Mouse (Mus musculus): ENCODE measurements around the gene 1700001O22Rik.
A peak's percentile ranks its signal among the peaks of the same experiment; 100 is the strongest.

Gene 1700001O22Rik

DNA sequence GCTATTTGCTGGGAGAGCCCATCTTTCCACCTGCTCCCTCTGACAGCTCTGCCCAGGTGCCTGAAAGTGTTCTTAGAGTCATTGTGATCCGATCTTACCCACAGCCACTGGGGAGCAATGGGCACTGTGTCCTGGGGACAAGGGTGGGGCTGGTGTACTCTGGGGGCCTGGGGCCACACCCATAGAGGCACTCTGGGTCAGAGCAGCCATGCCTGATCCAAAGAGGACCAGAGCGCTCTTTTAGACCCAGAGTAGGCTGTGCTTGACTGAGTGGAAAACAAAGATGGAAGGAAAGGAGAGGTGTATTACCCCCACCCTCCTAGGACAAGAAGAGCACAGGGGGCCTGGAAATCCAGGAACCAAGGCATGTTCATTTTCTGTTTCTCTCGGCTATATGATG is at the start of gene 1700001O22Rik:
Gene 1700001O22Rik (minus strand): TSS at position 58 of the 400 bp plus-strand sequence.
- no peak for DNase-seq (ENCODE audit: low spot score)

DNA sequence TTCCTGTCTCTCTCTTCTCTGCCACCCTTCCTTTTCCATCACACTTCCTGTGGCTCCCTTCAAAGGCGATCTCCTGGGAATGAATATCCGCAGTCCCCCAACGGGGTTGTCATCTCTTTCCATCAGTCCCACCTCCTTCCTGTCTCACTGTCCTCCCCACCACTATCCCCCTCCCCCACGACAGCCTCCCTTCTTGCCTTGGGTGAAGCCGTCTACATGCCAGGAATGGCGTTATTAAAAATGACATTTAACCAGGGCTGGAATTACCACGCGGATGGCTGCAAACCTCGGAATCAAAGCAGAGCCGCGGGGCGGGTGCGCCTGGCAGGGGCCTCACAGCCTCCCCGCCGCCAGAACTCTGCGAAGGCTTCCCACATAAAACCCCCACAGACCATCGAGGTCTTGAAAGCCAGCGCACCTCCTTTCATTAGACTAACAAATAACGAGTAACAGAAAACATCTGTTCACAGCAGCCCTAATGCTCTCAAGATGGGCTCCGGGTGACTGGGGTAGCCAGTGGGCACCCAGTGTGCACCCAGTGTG is 49.4 kb upstream of the 1700001O22Rik start:
- no peak for DNase-seq (ENCODE audit: low spot score)

DNA sequence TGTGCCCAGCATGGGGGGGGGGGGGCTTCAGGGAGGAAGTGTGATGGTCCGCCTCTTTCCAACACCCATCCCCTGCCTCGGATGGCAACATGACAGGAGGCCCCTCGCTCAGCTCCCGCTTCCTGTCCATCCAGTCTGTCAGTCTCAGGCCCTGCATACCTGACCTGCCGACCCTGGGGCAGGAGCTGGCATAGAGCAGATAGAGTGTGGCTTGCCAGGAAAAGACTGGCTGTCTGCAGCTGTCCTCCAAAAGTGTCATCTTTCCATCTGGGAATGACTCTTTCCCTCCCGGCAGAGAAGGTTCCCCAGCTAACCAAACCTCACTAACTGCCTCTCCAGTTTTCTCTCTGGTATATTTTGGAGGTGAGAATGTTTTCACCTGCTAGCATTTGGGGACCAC is 47.1 kb upstream of the 1700001O22Rik start:
- no peak for DNase-seq (ENCODE audit: low spot score)

DNA sequence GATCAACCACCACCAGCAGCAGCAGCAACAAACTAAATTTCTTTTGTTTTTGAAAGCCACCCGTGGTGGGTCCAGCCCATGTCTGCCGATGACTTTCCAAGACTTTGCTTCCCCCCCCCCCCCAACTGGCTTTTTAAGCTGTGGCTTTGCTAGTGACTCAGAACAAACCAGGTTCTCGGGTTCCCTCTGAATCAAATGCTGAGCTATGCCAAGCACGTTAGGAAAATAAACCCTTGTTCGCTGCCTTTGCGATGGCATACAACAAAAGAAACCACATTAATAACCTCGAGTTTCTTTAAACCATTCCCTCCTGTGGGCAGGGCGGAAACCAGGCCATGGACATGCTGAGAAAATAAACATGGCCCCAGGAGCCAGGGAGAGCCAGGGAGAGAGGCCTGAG is 44.7 kb upstream of the 1700001O22Rik start:
- DNase-seq (ENCODE audit: low spot score): no peak

DNA sequence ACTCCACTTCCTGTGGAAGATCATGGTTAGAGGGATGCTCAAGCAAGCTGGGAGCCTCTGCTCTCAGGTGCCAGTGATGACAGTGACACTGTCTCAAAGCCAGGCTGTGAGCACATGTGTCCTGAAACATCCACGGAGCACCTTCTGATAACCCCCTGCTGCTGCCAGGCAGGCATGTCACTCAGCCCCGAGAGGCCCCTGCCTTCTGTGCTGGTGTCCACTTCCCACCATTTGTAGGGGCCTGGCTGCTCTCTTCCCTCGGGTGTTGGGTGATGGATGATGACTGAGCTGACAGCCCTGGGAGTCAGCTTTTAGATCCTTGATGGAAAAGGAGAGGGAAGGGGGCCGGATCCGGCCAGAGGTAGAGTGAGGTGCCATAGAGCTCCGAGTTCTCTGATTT is 43.3 kb upstream of the 1700001O22Rik start:
- DNase-seq (ENCODE audit: low spot score): no peak

DNA sequence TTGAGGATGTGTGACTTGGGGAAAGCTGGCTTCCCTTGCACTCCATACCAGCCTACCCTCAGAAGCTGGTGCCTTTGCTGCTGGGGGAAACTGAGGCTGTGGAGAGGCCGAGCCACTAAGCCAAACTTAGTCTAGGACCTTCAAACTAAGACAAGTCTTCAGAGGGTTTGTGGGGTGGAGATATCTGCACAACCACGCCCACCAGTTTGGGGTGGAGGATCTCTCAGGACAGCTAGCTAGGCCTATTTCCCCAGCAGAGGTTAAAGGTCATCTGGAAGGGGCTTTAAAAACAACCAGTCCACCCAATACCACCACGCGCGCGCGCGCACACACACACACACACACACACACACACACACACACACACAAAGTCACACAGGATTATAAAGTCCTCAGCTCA is 42.8 kb upstream of the 1700001O22Rik start:
- no peak for DNase-seq (ENCODE audit: low spot score)

DNA sequence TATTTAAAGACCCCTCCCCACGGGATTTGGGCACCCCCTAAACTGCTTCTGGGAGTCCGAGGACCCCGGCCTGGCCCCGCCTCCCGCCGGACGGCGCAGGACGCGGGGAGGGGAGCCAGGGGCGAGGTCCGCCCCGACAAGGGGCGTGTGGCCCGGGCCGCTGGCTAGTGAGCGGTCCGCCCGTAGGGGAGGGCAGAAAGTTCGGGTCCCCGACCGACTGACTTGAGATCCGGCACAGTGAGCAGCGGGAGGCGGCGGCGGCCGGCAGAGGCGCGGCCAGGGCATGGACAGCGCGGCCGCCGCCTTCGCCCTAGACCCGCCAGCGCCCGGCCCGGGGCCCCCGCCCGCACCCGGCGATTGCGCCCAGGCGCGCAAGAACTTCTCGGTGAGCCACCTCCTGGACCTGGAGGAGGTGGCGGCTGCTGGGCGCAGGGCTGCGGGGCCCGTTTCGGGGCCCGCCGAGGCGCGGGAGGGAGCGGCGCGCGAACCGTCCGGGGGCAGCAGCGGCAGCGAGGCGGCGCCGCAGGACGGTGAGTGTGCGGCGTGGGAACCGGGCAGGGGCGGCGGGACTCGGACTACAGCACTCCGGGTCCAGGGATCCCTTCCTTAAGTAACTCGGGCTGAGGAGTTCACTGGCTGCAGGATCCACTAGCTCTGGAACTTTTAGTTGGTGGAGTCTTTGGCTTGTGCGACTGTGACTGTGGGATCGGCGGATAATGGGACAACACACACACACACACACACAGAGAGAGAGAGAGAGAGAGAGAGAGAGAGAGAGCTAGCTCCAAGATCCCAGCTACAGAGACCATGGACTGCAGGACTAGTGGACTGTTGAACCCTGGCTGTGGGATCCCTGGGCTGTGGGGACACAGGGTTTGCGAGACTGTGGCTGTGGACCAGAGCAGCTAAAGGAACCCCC is 42.0 kb upstream of the 1700001O22Rik start:
- DNase-seq (ENCODE audit: low spot score): peak; percentile 70

DNA sequence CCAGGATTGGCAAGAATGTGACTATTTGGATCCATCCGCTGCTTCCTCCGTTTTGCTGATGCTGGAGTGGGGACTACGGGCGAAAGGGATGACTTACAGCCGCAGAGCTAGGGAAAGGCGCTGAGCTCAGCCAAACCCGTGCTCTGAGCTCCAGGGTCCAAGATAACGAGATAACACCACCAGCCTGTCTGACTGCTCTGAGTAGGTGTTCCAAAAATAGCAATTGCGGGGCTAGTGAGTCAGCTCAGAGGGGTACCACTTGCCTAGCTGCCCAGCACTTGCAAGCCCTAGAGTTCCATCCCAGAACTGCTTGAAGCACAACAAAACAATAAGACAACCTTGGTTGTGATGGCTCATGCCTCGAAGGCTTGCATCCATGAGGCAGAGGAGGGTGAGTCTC is 39.2 kb upstream of the 1700001O22Rik start:
- no peak for DNase-seq (ENCODE audit: low spot score)

DNA sequence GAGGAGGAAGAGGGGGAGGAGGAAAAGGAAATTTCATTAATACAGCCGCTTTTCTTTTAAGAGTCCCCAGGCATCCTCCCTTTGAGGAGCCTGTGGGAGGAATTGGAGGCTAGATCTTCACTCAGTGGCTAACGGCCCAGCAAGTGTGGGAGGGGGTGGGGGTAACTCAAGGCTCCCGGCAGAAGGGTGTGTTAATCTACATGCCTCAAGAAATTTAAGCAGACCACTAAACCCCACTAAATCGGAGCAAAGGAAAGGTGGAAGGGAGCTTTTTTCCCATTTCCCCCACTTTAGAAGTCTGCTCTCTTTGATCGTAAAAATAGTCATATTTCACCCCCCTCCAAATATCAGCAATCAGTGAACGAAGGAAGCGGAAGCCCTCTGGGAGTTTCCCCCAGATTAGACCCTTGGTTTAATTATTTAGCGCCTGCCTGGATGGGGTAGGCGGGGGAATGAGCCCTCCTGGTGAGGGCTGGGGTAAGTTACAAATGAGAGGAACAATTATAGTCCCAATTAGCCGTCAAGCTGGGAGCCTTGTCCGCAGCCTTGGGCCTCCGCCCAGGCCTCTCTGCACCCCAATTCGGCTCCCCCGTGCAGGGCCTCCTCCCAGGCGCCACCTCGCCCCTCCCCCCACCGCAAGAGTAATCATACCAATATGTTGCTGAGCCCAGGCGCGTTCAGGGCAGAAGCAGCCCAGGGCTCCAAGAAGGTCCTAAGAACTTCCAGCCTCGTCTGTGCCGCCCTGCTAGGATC is 33.0 kb upstream of the 1700001O22Rik start:
- peak; percentile 81 for DNase-seq (ENCODE audit: low spot score)

DNA sequence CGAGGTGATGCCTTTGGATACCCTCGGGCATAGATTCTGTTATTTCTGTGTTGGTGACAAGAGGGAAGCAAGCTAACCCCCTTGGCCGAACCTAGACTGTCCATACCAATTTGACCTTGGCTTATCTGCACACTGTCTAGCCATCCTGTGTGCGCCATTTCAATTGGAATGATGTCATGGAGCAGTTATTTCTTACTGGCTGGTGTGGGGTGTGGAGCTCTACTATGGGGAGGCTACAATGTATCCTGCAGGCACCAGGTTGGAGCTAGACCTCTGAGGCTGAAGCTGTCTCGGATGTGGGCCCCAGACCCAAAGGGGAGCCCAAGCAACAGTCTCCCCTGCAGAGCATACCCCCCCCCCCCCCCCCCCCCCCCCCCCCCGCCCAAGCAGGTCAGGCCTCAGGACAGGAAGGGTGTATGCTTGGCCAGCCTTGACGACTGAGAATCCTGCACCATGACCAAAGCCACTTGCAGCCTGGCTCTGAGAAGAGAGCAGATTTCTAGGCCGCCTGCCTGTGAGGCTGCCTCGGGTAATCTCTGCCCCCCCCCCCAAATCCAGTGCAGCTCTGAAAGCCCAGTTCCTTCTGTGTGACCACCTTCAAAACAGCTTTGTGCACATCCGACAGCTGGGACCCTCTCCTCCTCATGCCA is 31.0 kb upstream of the 1700001O22Rik start, which contains the start of gene Prrx2:
Gene Prrx2 (plus strand): TSS at position 600 of the 650 bp plus-strand sequence.
- DNase-seq (ENCODE audit: low spot score): no peak

DNA sequence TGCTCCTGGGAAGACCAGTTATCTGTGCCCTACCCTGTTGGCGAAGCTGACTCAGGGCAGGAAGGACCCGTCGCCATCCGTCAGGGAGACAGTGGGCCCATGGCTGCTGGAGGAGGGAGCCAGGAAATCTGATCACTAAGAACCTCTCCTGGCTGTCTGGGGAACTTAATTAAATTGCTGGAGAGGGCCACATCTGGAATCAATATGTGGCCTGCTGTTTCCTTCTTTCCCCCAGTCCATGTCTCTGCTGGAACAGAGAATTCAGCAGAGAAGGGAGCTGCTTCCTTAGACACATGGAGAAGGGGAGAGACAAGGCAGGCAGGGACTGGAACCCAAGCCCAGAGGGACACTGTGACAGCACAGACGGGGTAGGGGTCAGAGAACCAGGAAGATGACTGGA is 30.2 kb upstream of the 1700001O22Rik start:
- no peak for DNase-seq (ENCODE audit: low spot score)

DNA sequence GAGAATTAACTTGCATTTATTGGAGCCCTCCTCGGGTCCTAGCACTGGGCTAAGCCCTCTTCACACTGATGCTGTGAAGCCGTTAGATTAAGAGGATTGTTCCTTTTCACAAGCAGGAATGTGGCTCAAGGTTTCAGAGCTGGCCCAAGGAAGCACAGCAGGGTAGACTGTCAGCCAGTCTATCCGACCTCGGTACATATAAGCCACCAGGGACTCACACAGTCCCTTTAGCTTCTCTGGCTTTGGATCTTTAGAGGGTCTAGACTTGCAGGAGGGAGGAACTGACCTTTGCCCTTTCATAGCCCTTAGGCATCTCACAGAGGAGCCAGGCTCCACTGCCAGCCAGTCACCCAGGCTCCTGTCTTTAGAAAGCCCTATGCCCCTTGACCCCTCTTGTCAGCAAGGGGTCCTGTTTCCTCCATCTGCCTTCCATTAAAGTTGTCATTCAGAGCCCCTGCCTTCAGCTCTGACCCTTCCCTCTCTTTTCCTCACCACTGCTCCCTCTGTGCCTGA is 26.9 kb upstream of the 1700001O22Rik start, which contains the start of gene Asb6:
Gene Asb6 (minus strand): TSS at position 51 of the 513 bp plus-strand sequence.
- DNase-seq (ENCODE audit: low spot score): no peak

DNA sequence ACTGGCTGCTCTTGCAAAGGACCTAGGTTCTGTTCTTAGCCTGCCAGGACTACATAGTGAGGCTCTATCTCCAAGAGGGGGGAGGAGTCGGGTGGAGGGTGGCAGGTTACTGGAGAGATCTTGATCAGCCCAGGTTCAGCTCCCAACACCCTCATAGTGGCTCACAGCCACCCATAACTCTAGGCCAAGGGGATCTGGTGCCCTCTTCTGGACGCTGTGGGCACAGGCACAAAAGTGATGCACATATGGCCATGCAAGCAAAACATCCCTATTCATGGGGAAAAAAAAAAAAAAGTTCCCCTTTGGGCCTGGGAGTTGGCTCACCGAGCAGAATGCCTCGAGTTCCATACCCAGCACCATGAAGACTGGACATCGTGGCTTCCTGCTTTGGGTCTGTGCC is 25.9 kb upstream of the 1700001O22Rik start:
- peak; percentile 72 for DNase-seq (ENCODE audit: low spot score)

DNA sequence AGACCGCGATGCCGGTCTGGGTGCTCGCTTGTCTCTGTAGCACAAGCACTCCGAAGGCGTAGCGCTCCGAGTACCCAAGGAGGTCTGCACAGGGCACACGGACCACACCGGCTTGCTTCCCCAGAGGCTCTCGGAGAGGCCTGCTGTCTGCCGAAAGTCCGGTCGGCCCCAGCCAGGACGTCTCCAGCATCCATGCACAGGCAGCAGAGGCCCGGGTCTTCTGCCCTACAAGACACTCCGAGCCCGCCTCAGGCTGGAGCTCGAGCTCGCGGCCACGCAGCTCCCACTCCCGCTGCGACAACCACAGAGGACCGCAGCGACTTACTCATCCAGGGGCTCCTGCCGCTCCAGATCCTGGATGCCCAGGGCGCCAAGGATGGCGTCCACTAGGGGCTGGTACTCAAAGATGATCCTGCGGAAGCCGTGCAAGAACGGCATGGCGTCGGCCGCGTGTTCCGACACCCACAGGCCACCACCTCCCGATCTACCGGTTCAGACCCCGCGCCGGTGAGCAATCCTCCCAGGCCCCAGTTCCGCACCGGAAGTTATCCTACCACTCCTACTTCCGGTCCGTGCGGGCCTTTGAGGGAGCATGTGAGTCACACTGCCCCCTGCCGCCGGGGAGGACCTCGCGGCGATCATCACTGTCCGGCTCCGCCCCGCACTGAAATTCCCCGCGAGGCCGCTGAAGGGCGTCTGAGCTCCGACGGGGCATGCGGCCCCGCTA is 24.5 kb upstream of the 1700001O22Rik start:
- peak; percentile 99 for DNase-seq (ENCODE audit: low spot score)

DNA sequence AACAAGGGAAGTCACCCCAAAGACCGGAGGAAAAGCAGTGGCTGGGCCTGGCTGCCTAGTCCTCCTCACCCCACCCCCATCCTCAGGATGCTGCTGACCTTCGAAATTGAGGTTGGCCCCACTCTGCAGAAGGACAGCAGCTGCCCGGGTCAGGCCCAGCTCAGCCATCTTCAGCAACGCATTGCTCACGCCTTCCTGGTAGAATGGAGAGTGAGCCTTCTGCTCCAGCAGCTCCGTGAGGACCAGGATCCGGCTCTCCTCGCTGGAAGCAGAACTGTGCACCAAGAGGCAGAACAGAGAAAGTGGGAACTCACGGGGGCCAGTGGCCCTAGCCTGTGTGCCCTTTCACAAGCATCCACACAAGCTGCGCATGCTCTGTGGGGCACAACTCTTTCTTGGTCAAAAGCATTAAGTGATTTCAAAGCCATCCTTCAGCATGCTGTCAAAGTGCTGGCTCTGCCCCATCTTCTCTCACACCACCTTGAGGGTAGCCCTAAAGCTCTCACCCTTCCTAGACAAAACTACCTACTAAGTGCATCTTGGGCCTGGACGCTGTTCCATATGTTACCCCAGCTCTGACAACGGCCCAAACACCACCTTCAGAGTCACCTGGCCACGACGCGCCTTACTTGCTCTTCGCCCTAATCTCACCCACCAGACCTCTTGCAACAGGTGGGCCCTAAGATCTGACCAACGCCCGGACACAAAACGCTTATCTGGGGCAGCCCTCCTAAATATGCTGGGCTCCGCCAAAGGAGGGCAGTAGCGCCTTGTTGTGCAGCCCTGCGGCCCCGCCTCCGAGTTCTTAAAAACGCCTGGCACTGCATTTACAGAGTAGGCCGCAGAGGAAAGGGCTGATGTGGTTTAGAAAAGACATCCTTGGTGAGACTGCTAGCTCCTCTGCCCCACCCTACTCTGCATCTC is 23.6 kb upstream of the 1700001O22Rik start:
- peak; percentile 75 for DNase-seq (ENCODE audit: low spot score)

DNA sequence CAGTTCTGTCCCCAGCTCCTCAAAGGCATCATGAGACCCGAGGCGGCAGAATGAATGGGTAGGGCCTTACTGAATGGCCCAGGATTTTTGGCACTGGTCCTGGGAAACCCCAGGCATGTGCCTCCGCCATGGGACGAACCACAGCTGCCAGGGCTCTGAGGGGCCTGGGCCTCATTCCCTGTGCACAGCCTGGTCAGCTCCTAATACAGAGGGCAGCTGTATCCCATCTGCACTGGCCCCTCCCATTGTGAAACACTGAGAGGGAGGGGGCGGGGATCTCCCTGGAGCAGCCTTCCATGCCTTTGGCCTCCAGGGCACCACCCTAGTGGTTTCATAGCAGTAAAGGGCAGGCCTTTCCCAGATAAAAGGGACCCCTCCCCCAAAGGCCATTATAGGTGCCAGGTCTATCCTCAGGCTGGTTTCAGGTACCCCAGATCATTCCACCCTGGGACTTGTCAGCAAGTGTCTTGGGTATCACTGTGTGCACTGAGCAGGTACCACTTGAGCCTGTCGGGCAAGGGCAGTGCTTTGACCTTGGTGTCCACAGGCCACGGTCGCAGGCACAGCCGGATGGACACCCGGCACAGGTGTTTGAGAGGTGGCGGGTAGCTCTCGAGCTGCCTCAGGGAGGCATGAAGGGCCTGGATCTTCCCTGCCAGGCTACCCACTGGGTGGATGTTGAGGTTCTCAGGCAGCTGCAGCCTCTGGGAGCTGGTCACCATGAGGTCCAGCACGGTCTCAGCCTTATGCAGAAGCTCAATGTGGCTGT is 20.1 kb upstream of the 1700001O22Rik start:
- DNase-seq (ENCODE audit: low spot score): peak; percentile 64

DNA sequence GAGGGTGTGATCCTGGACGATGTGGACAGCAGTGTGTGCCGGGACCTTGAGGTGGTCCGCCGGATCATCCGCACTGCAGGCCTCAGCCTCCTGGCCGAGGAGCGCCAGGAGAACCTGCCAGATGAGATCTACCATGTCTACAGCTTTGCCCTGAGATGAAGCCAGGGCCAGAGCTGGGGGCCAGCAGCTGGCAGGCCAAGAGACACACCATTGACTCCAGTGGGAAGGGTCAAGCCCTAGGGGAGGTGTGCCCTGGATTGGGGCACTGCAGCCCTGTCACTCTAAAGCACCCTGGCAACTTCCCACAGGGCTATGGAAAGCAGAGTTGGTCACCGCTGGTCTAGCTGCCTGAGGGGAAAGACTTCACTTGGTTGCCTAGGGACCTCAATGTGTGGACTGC is 19.0 kb upstream of the 1700001O22Rik start:
- DNase-seq (ENCODE audit: low spot score): no peak

DNA sequence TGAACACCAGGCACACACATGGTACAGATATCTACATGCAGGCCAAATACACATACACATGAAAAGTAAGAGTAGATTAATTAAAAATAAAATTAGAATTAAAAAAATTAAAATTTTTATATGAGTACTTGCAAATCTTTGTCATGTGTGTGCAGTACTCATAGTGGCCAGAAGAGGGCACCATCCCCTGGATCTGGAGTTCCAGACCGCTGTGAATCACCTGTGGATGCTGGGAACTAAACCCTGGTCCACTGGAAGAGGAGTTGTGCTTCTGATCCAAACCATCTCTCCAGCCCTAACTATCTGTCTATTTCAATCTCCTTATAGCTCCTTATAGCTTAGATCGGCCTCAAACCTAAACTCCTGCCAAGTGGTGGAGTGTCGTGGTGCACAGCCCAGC is 17.6 kb upstream of the 1700001O22Rik start:
- no peak for DNase-seq (ENCODE audit: low spot score)

DNA sequence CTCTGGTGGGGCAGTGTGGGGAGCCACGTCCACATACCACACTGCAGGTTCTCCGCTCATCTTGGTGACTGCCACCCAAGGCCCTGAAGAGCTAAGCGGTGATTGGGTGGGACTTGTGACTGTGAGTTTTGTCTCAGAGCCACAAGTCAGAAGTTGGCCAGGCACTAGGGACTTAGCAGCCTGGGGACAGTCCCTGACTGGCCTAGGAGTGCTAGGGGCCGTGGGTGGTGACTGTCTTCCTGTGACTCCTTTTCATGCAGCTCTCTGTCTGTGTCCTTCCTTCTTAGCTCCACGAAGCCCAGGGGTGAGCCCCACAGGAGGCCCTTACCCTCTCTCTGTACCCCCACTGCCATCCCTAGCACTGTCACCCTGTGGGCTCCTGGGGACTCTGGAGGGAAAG is 16.4 kb upstream of the 1700001O22Rik start:
- DNase-seq (ENCODE audit: low spot score): no peak

Measured in testis, postnatal 10 days (tissue).